Mouse (Mus musculus): ENCODE data around the gene Ring1.

GRCm38 (mm10) chr17:34013436-34013835 lies 11.0 kb downstream of the Ring1 start:
- TF ChIP-seq CTCF (IDR thresholded peaks at IDR 0.05; ENCODE audit: extremely low read depth, insufficient read length, insufficient replicate concordance, low read depth, low read length) = no peak
- no peak for TF ChIP-seq POLR2A (IDR thresholded peaks at IDR 0.05; ENCODE audit: low read depth, low read length)

All from small intestine, adult 2 months (tissue).